Mouse (Mus musculus): Measurements from ENCODE around the gene Cacna1a. TPM values are rescaled to one million over a fixed set of nuclear protein-coding genes. Genes with fewer than 3 reads are reported as not detected.

Gene Cacna1a
- polyA plus RNA-seq, 1 experiment from 2014 or later, result 15.0 TPM

DNA sequence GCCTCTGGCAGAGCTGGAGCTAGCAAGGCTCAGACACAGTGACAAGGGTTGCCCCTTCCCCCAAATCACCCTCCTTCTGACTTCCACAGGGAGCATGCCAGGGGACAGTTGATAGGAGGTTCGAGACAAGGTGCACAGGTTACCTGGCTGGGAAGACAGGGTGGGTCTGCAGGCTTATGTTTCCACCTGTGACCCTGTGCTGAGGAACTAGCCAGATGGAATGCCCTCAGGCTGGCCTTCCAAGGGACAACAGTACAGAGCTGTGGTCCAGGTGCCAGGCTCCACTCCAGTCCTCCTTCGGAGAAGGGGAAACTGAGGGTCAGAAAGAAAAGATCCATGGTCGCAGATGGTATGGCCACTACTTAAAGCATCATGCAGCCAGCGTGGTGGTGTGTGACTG is 165.4 kb downstream of the Cacna1a start:
- WGBS, result 89% methylated on average over 4 of the region's 4 CpGs
- Histone ChIP-seq H3K36me3 (peaks cover 15% of the 10 kb centered on the region), H3K4me3 (no peak overlapping the region)

DNA sequence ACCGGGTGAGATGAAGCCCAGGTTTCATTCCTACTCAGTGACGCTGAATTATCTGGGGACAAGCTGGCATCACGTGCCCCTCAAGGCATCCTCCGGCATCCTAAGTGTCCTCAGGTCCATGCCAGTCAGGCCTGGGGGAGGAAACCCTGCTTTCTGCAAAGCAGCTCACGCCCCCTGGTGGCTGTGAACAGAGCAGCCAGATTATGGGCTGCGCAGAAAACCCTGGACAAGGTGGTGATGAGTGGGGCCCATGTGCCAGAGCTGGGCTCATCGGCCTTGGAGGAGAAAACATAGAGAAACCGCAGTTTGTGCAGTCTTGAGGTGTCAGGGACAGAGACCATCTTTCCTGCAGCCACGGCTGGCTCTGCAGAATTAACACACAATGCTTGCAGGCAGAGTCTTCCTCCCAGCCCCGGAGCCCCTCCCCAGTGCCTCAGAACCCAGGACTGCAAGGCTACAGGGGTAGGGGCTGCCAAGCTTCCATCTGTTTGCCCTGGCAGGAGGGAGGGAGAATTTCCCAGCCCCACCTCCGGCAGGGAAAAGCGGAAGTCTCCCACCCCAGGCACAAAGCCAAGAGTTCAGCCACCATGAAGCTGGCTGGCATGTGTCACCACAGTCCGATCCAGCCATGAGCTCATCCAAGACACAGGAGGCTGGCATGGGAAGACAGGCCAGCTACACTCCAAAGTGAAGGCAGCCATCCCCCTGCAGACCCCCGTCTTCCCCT is 166.2 kb downstream of the Cacna1a start:
- Histone ChIP-seq H3K9ac (replicated peaks) (no peak overlapping the region), H3K27me3 (peaks cover 29% of the 10 kb centered on the region)

More for the DNA sequence above, 165.4 kb downstream of the Cacna1a start:
- no peak for ATAC-seq (ENCODE audit: low FRiP score, low read depth)
- H3K4me1 ChIP-seq, result peaks cover under 1% of the 10 kb centered on the region; the same call in 1 of the 2 replicates
- no peak overlapping the region for H3K9ac ChIP-seq (replicated peaks)
- H3K9me3 ChIP-seq, result no peaks in the 10 kb centered on the region
- H3K4me2 ChIP-seq (replicated peaks), result no peak overlapping the region
- no peak overlapping the region for H3K27ac ChIP-seq (replicated peaks)
- H3K27me3 ChIP-seq, result peaks cover 21% of the 10 kb centered on the region

DNA sequence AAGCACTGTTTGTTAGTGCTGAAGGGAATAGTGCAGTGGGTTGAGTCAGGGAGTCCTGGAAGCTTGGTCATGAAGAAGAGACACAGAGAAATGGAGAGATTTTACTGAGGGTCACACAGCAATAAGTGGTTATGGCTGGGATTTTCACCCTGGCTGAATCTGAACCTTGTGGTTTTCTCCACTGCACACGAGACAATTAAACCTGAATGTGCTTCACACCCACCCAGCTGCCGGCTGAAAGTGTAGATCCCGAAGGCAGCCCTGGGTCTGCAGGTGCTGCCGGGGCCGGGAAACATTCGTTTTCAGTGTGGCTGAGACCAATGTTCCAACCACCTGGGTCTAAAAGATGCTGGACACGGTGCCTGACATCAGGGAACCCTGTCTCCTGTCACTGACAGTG is 167.0 kb downstream of the Cacna1a start:
- no peak overlapping the region for H3K4me3 ChIP-seq
- no peak for ATAC-seq (ENCODE audit: low FRiP score, low read depth)
- no peak overlapping the region for H3K27ac ChIP-seq (replicated peaks)
- H3K27me3 ChIP-seq, result peaks cover 37% of the 10 kb centered on the region
- H3K36me3 ChIP-seq, result peaks cover 3% of the 10 kb centered on the region; the same call in 1 of the 2 replicates
- no peak overlapping the region for H3K4me2 ChIP-seq (replicated peaks)
- H3K9me3 ChIP-seq, result no peaks in the 10 kb centered on the region
- H3K4me1 ChIP-seq, result peaks cover 8% of the 10 kb centered on the region
- H3K9ac ChIP-seq (replicated peaks), result no peak overlapping the region
- WGBS, result 87% methylated on average over 7 of the region's 7 CpGs

More for the DNA sequence above, 166.2 kb downstream of the Cacna1a start:
- H3K4me2 ChIP-seq (replicated peaks), result no peak overlapping the region
- peaks cover 11% of the 10 kb centered on the region for H3K36me3 ChIP-seq
- no peak overlapping the region for H3K27ac ChIP-seq (replicated peaks)
- H3K4me3 ChIP-seq, result no peak overlapping the region
- no peak for ATAC-seq (ENCODE audit: low FRiP score, low read depth)
- 51% methylated on average over 14 of the region's 14 CpGs for WGBS
- H3K9me3 ChIP-seq, result no peaks in the 10 kb centered on the region
- H3K4me1 ChIP-seq, result peaks cover 8% of the 10 kb centered on the region

DNA sequence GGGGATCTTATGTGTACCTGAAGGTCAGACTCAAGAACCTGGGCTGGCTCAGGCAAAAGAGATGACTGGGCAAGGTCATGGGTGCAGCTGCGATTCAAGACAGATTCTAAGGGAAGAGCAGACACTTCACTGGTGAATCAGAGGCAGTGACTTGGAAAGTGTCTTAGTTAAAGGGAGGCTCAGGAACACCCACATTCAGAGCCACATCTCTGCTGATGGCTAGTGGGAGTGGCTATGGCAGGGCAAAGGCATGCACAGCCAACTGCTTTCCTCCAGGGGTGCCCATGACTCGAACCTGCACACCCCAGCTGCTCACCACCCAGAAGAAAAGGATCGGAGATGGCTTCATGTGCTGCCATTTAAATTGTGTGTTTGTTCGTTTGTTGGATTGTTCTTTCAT is 169.7 kb downstream of the Cacna1a start:
- Histone ChIP-seq H3K4me2 (replicated peaks) (no peak overlapping the region), H3K27ac (replicated peaks) (no peak overlapping the region), H3K9ac (replicated peaks) (no peak overlapping the region), H3K9me3 (no peaks in the 10 kb centered on the region), H3K27me3 (peaks cover 38% of the 10 kb centered on the region), H3K4me1 (peaks cover 8% of the 10 kb centered on the region), H3K36me3 (0 out of 2 replicates have a peak, but pooled peaks cover 3% of the 10 kb centered on the region), H3K4me3 (no peak overlapping the region)
- 77% methylated on average over 4 of the region's 4 CpGs for WGBS
- no peak for ATAC-seq (ENCODE audit: low FRiP score, low read depth)

DNA sequence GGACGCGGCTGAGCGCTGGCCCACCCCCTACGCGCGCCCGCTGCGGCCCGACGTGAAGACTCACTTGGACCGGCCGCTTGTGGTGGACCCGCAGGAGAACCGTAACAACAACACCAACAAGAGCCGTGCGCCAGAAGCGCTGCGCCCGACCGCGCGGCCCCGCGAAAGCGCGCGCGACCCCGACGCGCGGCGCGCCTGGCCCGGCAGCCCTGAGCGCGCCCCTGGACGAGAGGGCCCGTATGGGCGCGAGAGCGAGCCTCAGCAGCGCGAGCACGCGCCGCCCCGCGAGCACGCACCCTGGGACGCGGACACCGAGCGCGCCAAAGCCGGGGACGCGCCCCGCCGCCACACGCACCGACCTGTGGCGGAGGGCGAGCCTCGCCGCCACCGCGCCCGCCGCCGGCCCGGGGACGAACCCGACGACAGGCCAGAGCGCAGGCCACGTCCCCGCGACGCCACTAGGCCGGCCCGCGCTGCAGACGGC is 170.9 kb downstream of the Cacna1a start:
- peak overlapping the region; percentile 45 for H3K4me3 ChIP-seq
- 0 out of 2 replicates have a peak overlapping the region, but pooled peaks have one; percentile 34 for H3K9ac ChIP-seq (replicated peaks)
- no peak for ATAC-seq (ENCODE audit: low FRiP score, low read depth)
- no peak overlapping the region for H3K27ac ChIP-seq (replicated peaks)
- 1% methylated on average over 73 of the region's 84 CpGs for WGBS
- peak overlapping the region; percentile 57 for H3K4me2 ChIP-seq (replicated peaks)
- H3K9me3 ChIP-seq, result no peaks in the 10 kb centered on the region
- peaks cover 8% of the 10 kb centered on the region for H3K4me1 ChIP-seq
- no peaks in the 10 kb centered on the region for H3K36me3 ChIP-seq
- H3K27me3 ChIP-seq, result peaks cover 38% of the 10 kb centered on the region

DNA sequence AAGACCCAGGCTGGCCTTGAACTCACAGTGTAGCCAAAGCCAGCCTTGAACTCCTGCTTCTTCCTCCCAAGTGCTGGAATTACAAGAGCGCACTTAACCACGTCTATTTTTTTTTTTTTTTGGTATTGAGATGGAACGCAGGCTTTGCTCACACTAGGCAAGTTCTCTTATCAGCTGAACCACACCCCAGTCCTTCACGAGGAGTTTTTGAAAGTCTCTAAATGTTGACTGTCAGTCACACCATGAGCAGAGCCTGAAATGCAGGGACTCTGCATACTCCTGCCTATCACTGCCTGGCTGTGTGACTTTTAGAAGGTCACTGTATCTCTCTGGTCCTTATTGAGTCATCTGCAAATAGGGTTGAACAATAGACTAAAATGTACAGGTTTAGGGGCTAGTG is 173.5 kb downstream of the Cacna1a start:
- Histone ChIP-seq H3K9ac (replicated peaks) (no peak overlapping the region), H3K4me3 (no peak overlapping the region), H3K36me3 (peaks cover 10% of the 10 kb centered on the region; the same call in 1 of the 2 replicates), H3K4me2 (replicated peaks) (no peak overlapping the region), H3K27me3 (peaks cover 36% of the 10 kb centered on the region), H3K4me1 (peaks cover 8% of the 10 kb centered on the region), H3K9me3 (no peaks in the 10 kb centered on the region), H3K27ac (replicated peaks) (no peak overlapping the region)
- 89% methylated on average over 4 of the region's 4 CpGs for WGBS
- no peak for ATAC-seq (ENCODE audit: low FRiP score, low read depth)

DNA sequence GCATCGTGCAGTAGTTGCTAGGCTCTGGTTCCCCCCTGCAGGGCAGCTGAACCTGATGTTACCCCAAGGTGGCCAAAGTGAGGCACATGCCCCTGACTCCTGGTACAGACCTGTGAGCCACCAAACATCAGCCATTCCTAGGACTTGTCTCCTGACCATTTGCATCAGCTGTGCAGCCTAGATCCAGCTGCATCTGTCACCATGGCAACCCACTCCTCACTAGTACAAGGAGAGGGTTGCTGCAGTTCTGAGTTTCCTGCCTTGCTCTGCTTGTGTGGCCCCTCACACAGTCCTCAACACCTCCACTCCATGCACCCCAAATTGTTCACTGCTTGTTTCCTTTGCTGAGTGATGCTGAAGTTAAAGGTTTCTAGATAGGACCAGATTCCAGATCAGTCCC is 175.8 kb downstream of the Cacna1a start:
- 79% methylated on average over 1 of the region's 1 CpGs for WGBS
- ATAC-seq (ENCODE audit: low FRiP score, low read depth), result 0 out of 2 replicates have a peak, but pooled peaks have one; percentile 34
- no peak overlapping the region for H3K4me3 ChIP-seq

DNA sequence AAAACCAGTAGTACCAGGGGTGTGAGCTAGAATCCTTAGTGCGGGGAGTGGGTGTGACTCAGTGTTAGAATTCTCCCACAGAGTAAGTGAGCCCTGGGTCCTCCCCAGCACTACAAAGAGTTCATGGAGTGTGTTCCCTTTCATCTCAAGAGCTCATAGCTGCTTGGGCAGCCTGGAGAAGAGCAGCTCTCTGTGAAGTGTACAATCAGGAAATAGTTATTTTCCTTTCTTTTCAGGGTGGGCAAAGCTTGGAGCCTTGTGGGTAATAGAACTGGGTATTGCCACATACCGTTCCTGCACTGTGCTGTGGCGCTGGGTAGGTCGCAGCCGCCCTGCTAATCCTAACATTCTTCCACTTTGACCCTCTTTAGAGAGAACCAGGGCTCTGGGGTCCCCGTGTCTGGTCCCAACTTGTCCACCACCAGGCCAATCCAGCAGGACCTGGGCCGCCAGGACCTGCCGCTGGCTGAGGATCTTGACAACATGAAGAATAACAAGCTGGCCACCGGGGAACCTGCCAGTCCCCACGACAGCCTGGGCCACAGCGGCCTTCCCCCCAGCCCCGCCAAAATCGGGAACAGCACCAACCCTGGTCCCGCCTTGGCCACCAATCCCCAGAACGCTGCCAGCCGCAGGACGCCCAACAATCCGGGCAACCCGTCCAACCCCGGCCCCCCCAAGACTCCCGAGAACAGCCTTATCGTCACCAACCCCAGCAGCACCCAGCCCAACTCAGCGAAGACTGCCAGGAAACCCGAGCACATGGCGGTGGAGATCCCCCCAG is 177.5 kb downstream of the Cacna1a start:
- Histone ChIP-seq H3K4me2 (replicated peaks) (no peak overlapping the region), H3K9ac (replicated peaks) (no peak overlapping the region), H3K36me3 (peaks cover 16% of the 10 kb centered on the region; the same call in 1 of the 2 replicates), H3K9me3 (no peaks in the 10 kb centered on the region), H3K4me3 (no peak overlapping the region), H3K27me3 (no peaks in the 10 kb centered on the region; the same call in 1 of the 2 replicates), H3K27ac (replicated peaks) (no peak overlapping the region), H3K4me1 (no peaks in the 10 kb centered on the region)
- ATAC-seq (ENCODE audit: low FRiP score, low read depth), result no peak
- 81% methylated on average over 25 of the region's 25 CpGs for WGBS

More for the DNA sequence above, 175.8 kb downstream of the Cacna1a start:
- peaks cover 12% of the 10 kb centered on the region; the same call in 1 of the 2 replicates for H3K36me3 ChIP-seq
- H3K27ac ChIP-seq (replicated peaks), result no peak overlapping the region
- no peak overlapping the region for H3K4me2 ChIP-seq (replicated peaks)
- no peak overlapping the region for H3K9ac ChIP-seq (replicated peaks)
- H3K4me1 ChIP-seq, result peaks cover 4% of the 10 kb centered on the region
- H3K9me3 ChIP-seq, result no peaks in the 10 kb centered on the region
- H3K27me3 ChIP-seq, result peaks cover 13% of the 10 kb centered on the region

DNA sequence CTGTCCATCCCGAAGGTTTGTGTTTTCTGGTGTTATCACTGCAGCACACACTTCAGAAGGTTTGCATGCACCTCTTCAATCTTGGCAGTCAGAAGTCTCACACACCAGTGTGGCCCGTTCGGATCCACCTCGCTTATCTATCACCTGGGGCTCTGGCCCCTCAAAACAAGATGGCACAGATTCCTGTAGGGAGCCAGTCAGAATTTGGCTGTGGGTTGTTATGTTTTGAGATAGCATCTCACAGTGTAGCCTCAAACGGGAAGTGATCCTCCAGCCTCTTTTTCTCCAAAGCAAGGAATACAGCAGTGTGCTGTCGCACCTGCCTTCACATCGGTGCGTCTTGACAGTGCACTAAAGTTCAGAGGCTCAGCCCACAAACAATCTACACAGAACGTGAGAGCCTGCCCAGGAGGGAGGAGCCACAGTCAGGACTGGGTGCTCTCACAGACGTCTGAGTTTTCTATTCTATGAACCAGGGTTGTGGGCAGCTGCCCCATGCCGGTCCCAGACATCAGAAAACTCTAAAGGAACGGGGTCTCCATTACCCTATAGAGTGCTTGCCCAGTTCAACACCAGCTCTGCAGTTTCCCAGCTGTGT is 178.7 kb downstream of the Cacna1a start:
- peaks cover 24% of the 10 kb centered on the region for H3K36me3 ChIP-seq
- no peak overlapping the region for H3K4me2 ChIP-seq (replicated peaks)
- ATAC-seq (ENCODE audit: low FRiP score, low read depth), result no peak

DNA sequence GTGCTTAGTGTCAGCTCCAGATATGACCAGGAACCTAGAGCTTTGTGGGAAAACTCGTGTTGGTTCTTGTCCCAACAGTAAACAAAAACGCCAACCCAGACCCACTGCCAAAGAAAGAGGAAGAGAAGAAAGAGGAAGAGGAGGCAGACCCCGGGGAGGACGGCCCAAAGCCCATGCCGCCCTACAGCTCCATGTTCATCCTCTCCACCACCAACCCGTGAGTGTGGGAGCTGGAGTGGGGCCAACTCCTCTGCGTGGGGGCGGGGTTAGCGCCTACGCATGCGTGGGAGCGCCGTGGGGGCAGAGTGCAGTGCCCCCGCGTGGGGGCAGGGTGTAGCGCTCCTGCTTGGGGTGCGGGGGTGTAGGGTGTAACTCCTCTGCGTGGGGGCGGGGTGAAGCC is 179.3 kb downstream of the Cacna1a start:
- Histone ChIP-seq H3K4me2 (replicated peaks) (no peak overlapping the region), H3K27me3 (no peaks in the 10 kb centered on the region), H3K36me3 (peaks cover 24% of the 10 kb centered on the region), H3K27ac (replicated peaks) (no peak overlapping the region), H3K4me3 (no peak overlapping the region), H3K4me1 (no peaks in the 10 kb centered on the region), H3K9me3 (no peaks in the 10 kb centered on the region), H3K9ac (replicated peaks) (no peak overlapping the region)
- 86% methylated on average over 19 of the region's 19 CpGs for whole genome bisulfite sequencing
- no peak for ATAC-seq (ENCODE audit: low FRiP score, low read depth)

More for the DNA sequence above, 178.7 kb downstream of the Cacna1a start:
- H3K27me3 ChIP-seq, result no peaks in the 10 kb centered on the region
- no peak overlapping the region for H3K27ac ChIP-seq (replicated peaks)
- 88% methylated on average over 12 of the region's 12 CpGs for WGBS
- H3K9ac ChIP-seq (replicated peaks), result no peak overlapping the region
- H3K9me3 ChIP-seq, result no peaks in the 10 kb centered on the region
- no peaks in the 10 kb centered on the region for H3K4me1 ChIP-seq
- no peak overlapping the region for H3K4me3 ChIP-seq

DNA sequence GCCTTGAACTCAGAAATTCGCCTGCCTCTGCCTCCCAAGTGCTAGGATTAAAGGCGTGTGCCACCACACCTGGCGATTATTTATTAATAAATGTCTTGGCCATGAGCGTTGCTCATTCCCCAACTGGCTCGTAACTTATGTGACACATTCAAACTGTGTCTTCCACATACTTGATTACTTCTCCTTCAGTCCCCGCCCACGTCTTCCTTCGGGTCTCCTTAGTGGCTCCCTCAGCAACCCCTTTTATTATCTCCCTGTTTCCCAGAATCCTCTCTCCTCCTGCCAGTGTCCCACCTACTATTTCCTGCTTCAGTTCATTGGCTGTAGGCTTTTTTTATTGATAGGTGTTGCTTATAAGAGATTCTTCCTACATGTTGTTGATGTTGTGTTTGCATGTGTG is 180.5 kb downstream of the Cacna1a start:
- Histone ChIP-seq H3K27me3 (no peaks in the 10 kb centered on the region), H3K9me3 (no peaks in the 10 kb centered on the region), H3K4me3 (no peak overlapping the region), H3K4me1 (no peaks in the 10 kb centered on the region), H3K36me3 (peaks cover 24% of the 10 kb centered on the region), H3K27ac (replicated peaks) (no peak overlapping the region), H3K9ac (replicated peaks) (no peak overlapping the region), H3K4me2 (replicated peaks) (no peak overlapping the region)
- 88% methylated on average over 8 of the region's 8 CpGs for WGBS
- no peak for ATAC-seq (ENCODE audit: low FRiP score, low read depth)
